Mouse (Mus musculus): ENCODE results near the gene Adap2. TPM values are rescaled to one million over a fixed set of nuclear protein-coding genes. Genes with fewer than 3 reads are reported as not detected.

The Adap2 gene
- polyA plus RNA-seq (2016; fragmentation: Nextera tagmentation; extraction: Ambion mirVana): 0.81 and 2.0 TPM in 2 replicates

GRCm38 (mm10) chr11:80153857-80154495 is at the start of gene Adap2:
Gene Adap2 (plus strand): TSS chr11:80154105.
- Histone ChIP-seq H3K27me3 (ENCODE audit: insufficient read depth, poor library complexity, severe bottlenecking) (peaks cover 65% of the 10 kb centered on the region), H3K36me3 (no peaks in the 10 kb centered on the region), H3K9me3 (no peaks in the 10 kb centered on the region), H3K27ac (peak within 1 kb of the TSS; percentile 47), H3K4me3 (peak within 1 kb of the TSS; percentile 62), H3K4me1 (replicated peaks) (peaks cover 13% of the 10 kb centered on the region)
- WGBS: 2% methylated on average over 47 of the region's 47 CpGs
- peak; percentile 80 for DNase-seq (ENCODE audit: low spot score)

- Histone ChIP-seq H3K9me3 (no peaks in the 10 kb centered on the region), H3K27me3 (ENCODE audit: insufficient read depth, poor library complexity, severe bottlenecking) (no peaks in the 10 kb centered on the region), H3K4me3 (no peak overlapping the region), H3K36me3 (peaks cover 93% of the 10 kb centered on the region), H3K4me1 (replicated peaks) (no peaks in the 10 kb centered on the region), H3K27ac (no peak overlapping the region)
- 92% methylated on average over 1 of the region's 1 CpGs for WGBS
- DNase-seq (ENCODE audit: low spot score): no peak
Measured at GRCm38 (mm10) chr11:80104407-80104806, 49.5 kb upstream of the Adap2 start.

DNA sequence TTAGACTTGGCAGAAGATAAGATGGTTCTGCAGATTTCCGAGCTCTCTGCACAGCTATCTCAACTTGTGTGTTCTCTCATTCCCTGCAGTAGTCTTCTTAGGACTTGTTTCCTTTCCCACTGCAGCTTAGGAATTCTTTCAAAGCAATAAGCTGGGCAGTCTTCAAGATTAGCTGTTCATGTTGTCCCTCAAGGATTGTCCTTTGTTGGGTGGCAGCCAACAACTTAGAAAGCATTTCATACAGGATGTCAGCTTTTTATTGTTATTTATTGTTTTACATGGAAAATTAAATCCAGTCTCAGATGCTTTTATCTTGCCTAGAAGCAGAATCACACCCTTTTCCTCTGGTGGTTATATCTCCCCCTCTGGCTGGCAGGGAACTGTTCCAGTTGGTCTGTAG is 37.5 kb upstream of the Adap2 start:
- no peak overlapping the region for H3K4me3 ChIP-seq
- DNase-seq (ENCODE audit: low spot score): no peak
- H3K9me3 ChIP-seq: no peaks in the 10 kb centered on the region
- H3K27me3 ChIP-seq (ENCODE audit: insufficient read depth, poor library complexity, severe bottlenecking): no peaks in the 10 kb centered on the region
- peaks cover 96% of the 10 kb centered on the region for H3K36me3 ChIP-seq
- no peak overlapping the region for H3K27ac ChIP-seq
- 97% methylated on average over 1 of the region's 1 CpGs for WGBS
- H3K4me1 ChIP-seq (replicated peaks): no peaks in the 10 kb centered on the region

GRCm38 (mm10) chr11:80132050-80132449 is 21.9 kb upstream of the Adap2 start:
- no peaks in the 10 kb centered on the region for H3K9me3 ChIP-seq
- no peak overlapping the region for H3K4me3 ChIP-seq
- peaks cover 90% of the 10 kb centered on the region for H3K36me3 ChIP-seq
- 73% methylated on average over 1 of the region's 1 CpGs for WGBS
- no peaks in the 10 kb centered on the region for H3K27me3 ChIP-seq (ENCODE audit: insufficient read depth, poor library complexity, severe bottlenecking)
- DNase-seq (ENCODE audit: low spot score): no peak
- no peak overlapping the region for H3K27ac ChIP-seq
- H3K4me1 ChIP-seq (replicated peaks): no peaks in the 10 kb centered on the region

DNA sequence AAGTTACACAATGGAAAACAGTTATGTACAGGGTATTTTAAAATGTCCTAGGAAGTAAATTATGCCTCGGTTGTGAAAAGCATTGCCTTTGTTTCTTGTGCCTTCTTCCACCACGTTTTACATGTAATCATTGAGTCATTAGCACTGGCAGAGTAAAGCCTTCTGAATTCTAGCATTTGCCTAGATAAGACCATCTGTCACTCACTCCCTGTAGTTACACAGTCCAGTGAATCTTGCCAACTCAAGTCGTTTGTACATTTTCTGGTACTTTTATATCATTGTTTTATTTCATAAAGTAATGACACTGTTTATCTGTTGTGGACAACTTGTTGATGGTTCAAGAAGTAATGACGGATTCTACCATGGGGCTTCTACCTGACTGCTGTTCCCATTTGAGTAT is 19.2 kb upstream of the Adap2 start:
- no peak overlapping the region for H3K27ac ChIP-seq
- 80% methylated on average over 4 of the region's 4 CpGs for WGBS
- no peaks in the 10 kb centered on the region for H3K27me3 ChIP-seq (ENCODE audit: insufficient read depth, poor library complexity, severe bottlenecking)
- H3K9me3 ChIP-seq: no peaks in the 10 kb centered on the region
- no peak for DNase-seq (ENCODE audit: low spot score)
- H3K4me3 ChIP-seq: no peak overlapping the region
- H3K36me3 ChIP-seq: peaks cover 92% of the 10 kb centered on the region
- no peaks in the 10 kb centered on the region for H3K4me1 ChIP-seq (replicated peaks)

GRCm38 (mm10) chr11:80135954-80136683 is 17.8 kb upstream of the Adap2 start:
- no peak overlapping the region for H3K27ac ChIP-seq
- H3K4me3 ChIP-seq: no peak overlapping the region
- peaks cover 5% of the 10 kb centered on the region for H3K4me1 ChIP-seq (replicated peaks)
- H3K36me3 ChIP-seq: peaks cover 87% of the 10 kb centered on the region
- DNase-seq (ENCODE audit: low spot score): no peak
- no peaks in the 10 kb centered on the region for H3K27me3 ChIP-seq (ENCODE audit: insufficient read depth, poor library complexity, severe bottlenecking)
- 88% methylated on average over 11 of the region's 11 CpGs for WGBS
- no peaks in the 10 kb centered on the region for H3K9me3 ChIP-seq

DNA sequence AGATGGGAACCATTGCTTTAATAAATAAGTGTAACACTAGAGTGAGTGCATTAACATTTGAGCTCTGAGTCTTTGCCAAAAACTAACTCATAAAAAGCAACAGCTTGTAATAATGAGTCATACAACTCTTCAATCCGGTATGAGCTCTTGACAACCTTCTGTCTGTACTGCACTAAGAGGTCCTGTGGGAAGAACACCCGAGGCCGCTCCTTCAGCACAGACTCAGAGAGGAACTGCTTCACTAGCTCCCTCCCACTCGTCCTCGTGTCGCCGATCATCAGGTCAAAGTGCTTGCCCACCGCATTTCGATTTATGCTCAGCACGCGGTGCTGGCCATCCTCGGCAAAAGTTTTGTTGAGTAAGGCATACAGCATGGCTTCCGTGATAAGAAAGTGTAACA is 17.1 kb upstream of the Adap2 start:
- no peak for DNase-seq (ENCODE audit: low spot score)
- Histone ChIP-seq H3K9me3 (no peaks in the 10 kb centered on the region), H3K4me3 (no peak overlapping the region), H3K27me3 (ENCODE audit: insufficient read depth, poor library complexity, severe bottlenecking) (no peaks in the 10 kb centered on the region), H3K4me1 (replicated peaks) (peaks cover 8% of the 10 kb centered on the region), H3K36me3 (peaks cover 80% of the 10 kb centered on the region), H3K27ac (no peak overlapping the region)
- WGBS: 92% methylated on average over 13 of the region's 13 CpGs

DNA sequence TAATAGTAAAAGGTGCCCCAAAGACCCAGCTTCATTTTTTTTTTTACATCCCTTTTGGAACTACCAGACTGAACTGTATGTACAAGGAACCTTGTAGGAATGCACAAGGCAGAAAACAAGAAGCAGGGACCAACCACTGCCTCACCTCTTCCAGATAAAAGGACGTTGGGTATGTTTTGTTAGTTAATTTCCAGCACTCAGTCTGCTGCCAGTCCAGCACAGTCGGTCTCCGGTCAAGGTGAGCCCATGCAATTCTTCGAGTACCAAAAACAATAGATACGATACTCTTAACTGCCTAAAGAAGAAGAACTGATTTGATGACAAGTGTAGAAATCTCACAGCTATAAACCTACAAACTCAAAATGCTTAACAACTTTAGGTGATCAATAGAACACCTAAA is 16.1 kb upstream of the Adap2 start:
- H3K27ac ChIP-seq: no peak overlapping the region
- H3K4me3 ChIP-seq: no peak overlapping the region
- peaks cover 12% of the 10 kb centered on the region for H3K4me1 ChIP-seq (replicated peaks)
- H3K27me3 ChIP-seq (ENCODE audit: insufficient read depth, poor library complexity, severe bottlenecking): no peaks in the 10 kb centered on the region
- peaks cover 71% of the 10 kb centered on the region for H3K36me3 ChIP-seq
- 90% methylated on average over 5 of the region's 5 CpGs for WGBS
- H3K9me3 ChIP-seq: no peaks in the 10 kb centered on the region
- no peak for DNase-seq (ENCODE audit: low spot score)

DNA sequence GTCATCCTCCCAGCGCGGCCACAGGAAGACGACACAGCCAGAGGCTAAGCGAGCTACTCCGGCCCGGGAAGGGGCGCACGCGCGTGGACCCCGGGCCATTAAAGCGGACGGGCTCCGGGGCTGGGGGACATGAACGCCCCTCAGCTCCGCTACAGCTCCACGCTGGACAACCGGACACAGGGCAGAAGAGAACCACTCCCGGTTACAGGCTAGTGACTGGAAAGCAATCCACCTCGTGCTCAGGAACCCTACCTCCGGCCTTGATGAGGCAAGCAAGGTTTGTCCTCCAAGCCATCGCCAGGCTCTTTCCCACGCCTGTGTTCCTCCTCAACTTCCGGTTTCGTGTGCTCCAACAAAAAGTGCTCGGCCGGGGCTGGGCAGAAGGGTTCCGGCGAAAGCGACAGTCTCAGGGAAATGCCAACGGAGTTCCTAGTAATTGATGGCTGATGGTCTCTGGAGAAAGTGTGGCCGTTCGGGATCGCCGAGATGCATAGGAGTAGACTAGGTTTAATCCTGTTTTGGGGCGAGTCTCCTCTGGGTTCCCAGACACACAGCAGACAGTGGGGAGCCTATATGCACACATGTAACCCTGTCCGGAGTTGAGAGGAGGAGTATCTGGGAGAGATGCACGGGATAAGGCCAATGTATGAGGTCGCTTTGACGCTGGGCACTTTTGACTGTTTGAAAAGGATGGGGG is 11.9 kb upstream of the Adap2 start, which contains the start of gene Tefm:
Gene Tefm, minus strand, starts transcription at position 351 of the 697 bp plus-strand sequence.
- peaks cover 16% of the 10 kb centered on the region for H3K4me1 ChIP-seq (replicated peaks)
- H3K27me3 ChIP-seq (ENCODE audit: insufficient read depth, poor library complexity, severe bottlenecking): no peaks in the 10 kb centered on the region
- peak within 1 kb of the TSS; percentile 94 for H3K27ac ChIP-seq
- H3K9me3 ChIP-seq: no peaks in the 10 kb centered on the region
- peaks cover 35% of the 10 kb centered on the region for H3K36me3 ChIP-seq
- peak within 1 kb of the TSS; percentile 81 for H3K4me3 ChIP-seq
- WGBS: under 1% methylated on average over 40 of the region's 40 CpGs
- peak; percentile 88 for DNase-seq (ENCODE audit: low spot score)

DNA sequence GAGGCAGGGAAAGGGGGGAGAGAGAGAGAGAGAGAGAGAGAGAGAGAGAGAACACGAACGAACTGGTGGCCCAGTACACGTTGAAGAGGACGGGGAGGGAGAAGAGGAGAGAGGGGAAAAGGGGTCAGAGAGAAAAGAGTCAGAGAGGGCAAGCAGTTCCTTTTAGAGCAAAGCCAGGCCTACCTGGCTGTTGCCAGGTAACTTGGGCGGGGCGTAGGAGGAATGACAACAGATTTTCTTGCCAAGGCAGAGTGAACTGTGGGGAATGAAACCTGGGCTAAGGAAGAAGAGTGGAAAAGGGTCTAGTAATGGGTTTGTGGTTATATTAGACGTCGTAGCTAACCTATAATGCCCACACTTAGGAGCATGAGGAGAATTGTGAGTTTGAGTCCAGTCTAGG is 11.0 kb upstream of the Adap2 start:
- peak overlapping the region; percentile 81 for H3K4me3 ChIP-seq
- H3K4me1 ChIP-seq (replicated peaks): peaks cover 16% of the 10 kb centered on the region
- H3K27ac ChIP-seq: peak overlapping the region; percentile 94
- H3K27me3 ChIP-seq (ENCODE audit: insufficient read depth, poor library complexity, severe bottlenecking): no peaks in the 10 kb centered on the region
- H3K9me3 ChIP-seq: no peaks in the 10 kb centered on the region
- no peak for DNase-seq (ENCODE audit: low spot score)
- peaks cover 26% of the 10 kb centered on the region for H3K36me3 ChIP-seq
- 48% methylated on average over 8 of the region's 8 CpGs for WGBS

- H3K4me3 ChIP-seq: no peak overlapping the region
- no peaks in the 10 kb centered on the region for H3K9me3 ChIP-seq
- no peak for DNase-seq (ENCODE audit: low spot score)
- peaks cover 14% of the 10 kb centered on the region for H3K4me1 ChIP-seq (replicated peaks)
- 65% methylated on average over 10 of the region's 10 CpGs for WGBS
- no peak overlapping the region for H3K27ac ChIP-seq
- no peaks in the 10 kb centered on the region for H3K27me3 ChIP-seq (ENCODE audit: insufficient read depth, poor library complexity, severe bottlenecking)
- H3K36me3 ChIP-seq: no peaks in the 10 kb centered on the region
Measured at GRCm38 (mm10) chr11:80145787-80146275, 8.1 kb upstream of the Adap2 start.

DNA sequence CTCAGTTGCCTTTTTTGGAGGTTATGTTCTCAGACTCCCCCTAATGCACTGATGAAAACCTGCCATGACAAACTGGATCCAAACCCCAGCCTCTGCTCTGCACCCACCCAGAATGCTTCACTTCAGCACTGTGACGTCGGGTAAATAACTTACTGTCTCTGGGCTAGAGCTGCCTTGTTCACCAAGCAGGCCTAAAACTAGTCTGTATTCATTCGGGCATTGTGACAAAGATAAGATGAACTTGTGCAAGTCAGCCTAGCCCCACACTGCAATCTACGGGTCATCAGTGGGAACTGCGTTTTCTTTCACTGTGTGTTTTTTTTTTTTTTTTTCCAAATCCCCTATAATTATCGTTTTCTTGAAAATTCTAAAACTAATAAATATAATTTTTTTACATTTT is 6.2 kb upstream of the Adap2 start:
- H3K4me3 ChIP-seq: no peak overlapping the region
- WGBS: 81% methylated on average over 6 of the region's 6 CpGs

DNA sequence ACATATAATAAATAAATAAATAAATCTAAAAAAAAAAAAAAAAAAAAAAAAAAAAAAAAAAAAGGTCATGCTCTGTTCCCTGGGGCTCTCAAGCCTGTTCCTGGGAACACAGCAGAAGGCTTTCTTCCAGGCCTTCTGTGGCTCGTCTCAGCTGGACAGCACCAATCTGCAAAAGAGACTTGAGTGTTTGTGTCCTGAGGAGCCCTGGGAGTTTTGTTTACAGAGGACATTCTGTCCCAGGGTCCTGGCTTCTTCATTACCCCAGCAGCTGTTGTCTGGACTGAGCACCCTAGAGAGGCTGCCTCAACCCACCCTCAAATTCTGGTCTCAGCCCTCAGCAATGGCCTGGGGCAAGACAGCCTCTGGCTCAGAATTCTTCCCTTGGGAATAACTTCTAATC is 5.6 kb upstream of the Adap2 start:
- peaks cover 17% of the 10 kb centered on the region for H3K27me3 ChIP-seq (ENCODE audit: insufficient read depth, poor library complexity, severe bottlenecking)
- no peak overlapping the region for H3K4me3 ChIP-seq
- H3K9me3 ChIP-seq: no peaks in the 10 kb centered on the region
- H3K4me1 ChIP-seq (replicated peaks): no peaks in the 10 kb centered on the region
- DNase-seq (ENCODE audit: low spot score): no peak
- H3K27ac ChIP-seq: no peak overlapping the region
- no peaks in the 10 kb centered on the region for H3K36me3 ChIP-seq
- 49% methylated on average over 1 of the region's 1 CpGs for WGBS

More for the DNA sequence above, 6.2 kb upstream of the Adap2 start:
- Histone ChIP-seq H3K36me3 (no peaks in the 10 kb centered on the region), H3K27me3 (ENCODE audit: insufficient read depth, poor library complexity, severe bottlenecking) (peaks cover 11% of the 10 kb centered on the region), H3K9me3 (no peaks in the 10 kb centered on the region), H3K4me1 (replicated peaks) (peaks cover 4% of the 10 kb centered on the region), H3K27ac (no peak overlapping the region)
- no peak for DNase-seq (ENCODE audit: low spot score)

Data from hindbrain, embryonic 10.5 days (tissue).